Mouse (Mus musculus): ENCODE measurements at regions not wholly inside any gene's neighbourhood (a gene's known extent, or its start where the extent isn't known, plus 50 kb on each side); places are given as distances from the start of the nearest gene placed in this dataset.

DNA sequence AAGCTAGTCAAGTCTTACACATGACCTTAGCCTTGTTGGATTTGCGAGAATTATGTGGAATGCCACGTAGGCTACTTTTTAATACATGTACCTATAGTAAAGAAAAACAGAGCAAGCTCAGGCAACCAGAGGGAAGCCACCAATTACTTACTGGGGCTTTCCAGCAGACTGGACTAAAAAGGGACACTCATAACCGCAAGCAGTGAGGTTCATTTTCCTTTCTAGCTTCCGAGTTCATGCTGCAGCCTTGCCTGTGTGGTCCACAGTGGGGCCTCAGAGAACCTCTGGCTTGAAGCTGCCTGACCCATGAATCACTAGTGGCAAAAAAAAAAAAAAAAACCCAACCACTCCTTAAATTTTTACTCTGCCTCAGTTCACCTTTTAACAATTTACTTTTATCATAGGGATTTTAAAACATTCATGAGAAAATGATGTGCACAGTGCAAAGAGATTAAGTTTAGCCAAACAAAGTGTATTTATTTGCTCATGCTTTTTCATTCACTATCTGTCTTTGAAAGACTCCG is 188.6 kb upstream of the 1700066M21Rik start:
- DNase-seq (ENCODE audit: low spot score): no peak

DNA sequence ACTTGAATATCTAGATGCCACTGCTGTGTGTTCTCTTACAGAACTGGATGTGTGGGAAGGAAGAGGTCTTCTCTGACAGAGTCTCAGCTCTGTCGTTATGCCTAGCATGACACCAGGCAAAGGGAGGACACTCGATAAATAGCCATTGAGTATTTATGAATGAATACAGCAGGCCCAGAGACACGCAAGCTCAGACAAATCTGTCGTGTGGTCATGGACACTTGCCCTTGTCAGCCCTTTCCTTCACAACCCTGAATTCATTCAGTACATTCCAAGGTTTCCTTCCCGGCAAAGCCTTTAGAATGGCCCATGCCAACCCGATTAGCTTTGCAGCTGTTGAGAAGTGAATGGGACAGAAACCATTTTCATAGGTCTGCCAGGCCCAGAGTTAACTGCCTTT is 176.1 kb upstream of the 1700066M21Rik start:
- DNase-seq (ENCODE audit: low spot score): no peak

DNA sequence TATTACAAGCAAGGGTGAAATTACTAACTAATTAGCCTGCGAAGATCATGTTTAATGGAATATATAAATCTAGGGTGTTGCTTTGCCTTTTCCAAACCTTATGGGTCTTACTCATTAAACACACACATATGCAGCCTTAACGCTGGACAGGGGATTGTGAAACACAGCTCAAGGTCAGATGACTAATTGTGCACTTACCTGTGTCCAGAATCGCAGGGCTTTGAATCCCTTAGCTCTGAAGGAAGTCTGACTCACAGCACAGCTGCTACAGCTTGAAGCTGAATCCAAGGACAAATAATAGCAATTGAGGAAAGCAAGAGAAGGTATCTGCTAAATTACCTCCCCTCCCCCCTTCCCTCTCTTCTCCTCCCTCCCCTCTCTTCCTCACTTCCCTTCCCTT is 173.1 kb upstream of the 1700066M21Rik start:
- DNase-seq (ENCODE audit: low spot score): no peak

DNA sequence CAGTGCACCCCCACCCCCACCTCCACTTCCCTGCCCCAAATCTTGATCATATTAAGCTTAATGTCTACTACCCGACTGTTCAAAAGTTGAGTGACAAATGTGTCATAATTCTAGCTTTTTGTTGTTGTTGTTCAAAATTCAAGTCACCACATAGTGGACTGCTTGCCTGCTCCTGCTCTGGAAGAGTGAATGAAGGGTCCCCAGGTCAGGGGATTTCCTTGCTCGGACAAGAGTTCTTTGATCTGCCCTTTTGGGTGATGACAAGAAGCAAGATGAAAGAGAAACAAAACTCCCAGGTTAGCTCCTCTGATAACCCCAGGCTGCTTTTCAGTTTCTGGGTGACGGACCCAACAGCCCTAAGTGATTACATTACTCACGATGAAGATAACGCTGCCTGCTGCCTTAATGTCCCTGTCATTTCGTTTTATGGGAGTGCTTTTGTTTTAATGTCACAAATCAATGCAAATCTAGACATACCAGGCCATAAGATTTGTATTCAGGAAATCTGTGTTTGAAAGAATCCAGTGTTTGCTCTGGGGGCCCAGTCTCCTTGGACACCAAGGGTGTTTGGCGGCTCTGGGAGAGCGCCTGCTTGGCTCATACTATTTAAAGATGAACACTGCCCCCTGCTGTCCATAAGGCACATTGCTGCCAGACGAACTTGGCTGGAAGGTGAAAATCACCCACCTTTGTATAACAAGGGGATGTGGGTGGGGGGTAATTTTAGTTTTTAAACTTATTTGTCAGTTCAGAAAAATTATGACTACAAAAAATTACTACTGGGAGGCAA is 172.0 kb upstream of the 1700066M21Rik start:
- peak; percentile 44 for DNase-seq (ENCODE audit: low spot score)

DNA sequence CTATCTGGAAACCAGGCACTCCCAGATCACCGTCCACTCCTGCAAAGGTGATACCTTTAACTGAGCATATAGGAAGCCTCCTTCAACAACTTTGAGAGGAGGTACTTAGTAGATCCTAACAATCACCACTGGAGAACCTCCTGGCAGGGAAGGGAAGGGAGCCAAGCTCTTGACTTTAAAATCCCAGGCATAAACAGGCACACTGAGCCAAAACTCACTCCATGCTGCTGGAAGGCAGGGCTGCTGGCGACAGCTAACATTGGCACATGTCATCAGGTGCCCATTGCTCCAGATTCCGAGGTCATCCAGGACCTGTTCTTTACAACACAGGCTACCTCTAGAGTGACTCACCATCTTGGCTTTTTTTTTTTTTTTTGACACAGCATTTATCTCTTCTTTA is 170.9 kb upstream of the 1700066M21Rik start:
- no peak for DNase-seq (ENCODE audit: low spot score)

DNA sequence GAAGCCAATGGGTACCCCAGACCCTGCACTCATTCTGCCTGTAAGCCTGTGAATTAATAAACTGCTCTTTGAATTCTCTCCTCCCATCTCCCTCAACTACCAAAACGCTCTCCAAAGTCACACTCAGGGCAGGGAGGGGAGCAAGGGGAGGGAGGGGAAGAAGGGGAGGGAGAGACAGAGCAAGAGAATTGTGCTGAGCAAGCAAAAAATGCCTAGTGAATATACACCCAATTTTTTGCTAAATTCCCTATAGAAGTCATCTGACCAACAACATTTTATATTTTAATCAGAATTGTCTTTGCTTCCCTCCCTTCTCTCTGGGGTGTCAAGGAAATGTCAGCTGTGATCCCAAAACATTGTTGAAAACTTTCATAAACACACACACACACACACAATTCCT is 170.5 kb upstream of the 1700066M21Rik start:
- no peak for DNase-seq (ENCODE audit: low spot score)

DNA sequence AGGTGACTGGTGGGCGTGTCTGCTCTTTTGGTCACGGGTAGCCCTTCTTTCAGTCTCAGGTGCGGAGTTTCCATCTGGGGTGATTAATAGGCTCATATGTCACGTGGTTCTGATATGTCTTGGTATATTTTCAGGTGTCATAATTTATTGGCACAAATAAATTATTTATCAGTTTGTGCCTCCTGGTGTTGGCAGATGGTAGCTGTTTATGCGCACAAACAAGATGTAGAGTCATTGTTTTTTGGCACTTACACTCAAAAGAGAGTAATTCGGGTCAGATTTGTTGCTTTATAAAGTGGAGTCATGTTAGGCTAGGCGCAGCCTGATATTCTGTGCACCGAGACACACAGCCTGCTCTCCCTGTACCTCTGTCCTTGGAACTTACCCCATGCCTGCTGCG is 169.0 kb upstream of the 1700066M21Rik start:
- DNase-seq (ENCODE audit: low spot score): no peak

DNA sequence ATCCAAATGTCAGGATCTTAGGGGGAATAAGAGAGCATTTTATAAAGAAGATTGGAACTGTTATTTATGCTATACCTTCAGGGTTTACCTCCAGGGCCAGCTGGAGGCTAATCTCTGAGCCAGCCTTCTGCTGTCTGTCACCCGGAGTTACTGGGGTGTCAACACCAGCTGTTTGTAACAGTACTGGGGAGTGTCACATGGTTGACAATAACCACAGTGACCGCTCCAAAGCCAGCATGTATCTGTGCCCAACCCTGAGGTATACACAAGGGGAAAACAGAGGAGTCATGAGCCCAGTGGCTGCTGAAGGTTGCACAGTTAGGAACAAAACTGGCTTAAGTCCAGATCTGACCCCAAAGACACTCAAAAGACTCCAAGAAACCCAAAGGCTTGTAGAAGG is 168.1 kb upstream of the 1700066M21Rik start:
- no peak for DNase-seq (ENCODE audit: low spot score)

DNA sequence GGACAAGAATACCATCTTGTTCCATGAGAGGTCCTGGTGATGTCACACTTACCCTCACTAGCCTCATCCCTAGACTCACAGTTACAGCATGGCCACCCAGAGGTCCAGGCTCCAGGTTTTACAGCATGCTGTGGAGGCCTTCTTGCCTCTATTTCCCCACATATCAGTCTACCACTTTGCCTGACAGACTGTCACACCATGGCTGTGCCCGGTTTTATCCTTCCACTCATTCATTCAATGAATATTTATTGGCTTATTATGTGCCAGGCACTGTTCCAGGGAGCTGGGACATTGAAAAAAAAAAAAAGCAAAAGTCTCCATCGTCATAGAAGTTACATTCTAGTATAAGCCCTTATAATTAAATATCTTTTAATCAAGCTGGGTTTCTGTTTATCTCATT is 166.4 kb upstream of the 1700066M21Rik start:
- no peak for DNase-seq (ENCODE audit: low spot score)

DNA sequence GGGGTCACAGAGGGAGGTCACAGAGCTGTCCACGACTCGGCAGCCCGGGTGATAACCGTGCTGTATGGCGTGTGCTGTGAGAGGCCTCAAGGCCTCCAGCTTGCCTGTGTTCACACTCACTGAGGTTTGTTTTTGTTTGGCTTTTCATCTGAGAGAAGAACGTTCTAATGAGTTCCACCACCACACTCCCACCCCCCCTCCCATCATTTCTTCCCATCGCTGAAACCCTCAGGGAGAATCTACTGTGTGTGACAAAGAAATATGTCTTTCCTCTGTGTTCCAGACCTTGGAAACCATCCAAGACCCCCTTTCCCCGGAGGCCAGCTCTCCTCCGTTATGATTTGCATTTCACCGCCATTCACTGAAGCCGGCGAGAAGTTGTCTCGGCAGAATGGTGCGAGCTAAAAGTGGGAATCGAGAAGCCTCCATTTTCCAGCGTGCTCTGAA is 164.0 kb upstream of the 1700066M21Rik start:
- no peak for DNase-seq (ENCODE audit: low spot score)

DNA sequence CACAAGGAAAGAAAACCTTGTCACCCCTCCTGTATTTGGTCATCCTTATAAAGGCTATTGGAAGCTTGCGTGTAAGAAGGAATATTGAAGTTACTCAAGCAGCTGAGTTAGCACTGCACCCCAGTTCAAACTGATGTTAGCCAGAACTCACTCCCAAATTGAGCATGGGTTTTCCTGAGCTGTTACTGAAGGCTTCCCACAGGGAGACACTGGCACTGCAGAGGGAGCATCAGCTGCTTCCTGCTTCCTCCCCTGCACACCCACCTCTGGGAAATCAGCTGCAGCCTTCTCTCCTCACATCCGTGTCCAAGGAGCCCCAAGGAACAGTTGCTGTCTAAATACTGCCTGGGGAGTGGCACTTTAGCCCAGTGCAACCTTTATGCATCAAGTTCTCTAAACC is 163.2 kb upstream of the 1700066M21Rik start:
- no peak for DNase-seq (ENCODE audit: low spot score)

DNA sequence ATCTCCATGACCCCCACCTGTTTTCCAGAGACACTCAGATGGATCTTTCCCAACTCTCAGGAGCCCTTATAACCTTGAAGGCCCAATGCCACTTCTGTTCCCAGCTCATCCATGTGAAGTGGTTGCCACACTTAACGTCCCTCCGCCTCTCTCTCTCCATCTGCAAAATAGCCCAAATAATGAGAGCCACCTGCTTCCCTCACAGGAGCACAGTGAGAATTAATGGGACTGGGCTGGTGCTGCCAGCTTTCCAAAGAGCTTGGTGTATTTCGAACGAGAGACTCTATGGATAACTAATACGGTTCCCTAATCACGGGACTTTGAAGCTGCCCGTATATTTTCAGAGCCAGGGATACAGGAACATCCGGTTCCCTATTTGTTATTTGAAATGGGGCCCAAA is 159.8 kb upstream of the 1700066M21Rik start:
- no peak for DNase-seq (ENCODE audit: low spot score)

DNA sequence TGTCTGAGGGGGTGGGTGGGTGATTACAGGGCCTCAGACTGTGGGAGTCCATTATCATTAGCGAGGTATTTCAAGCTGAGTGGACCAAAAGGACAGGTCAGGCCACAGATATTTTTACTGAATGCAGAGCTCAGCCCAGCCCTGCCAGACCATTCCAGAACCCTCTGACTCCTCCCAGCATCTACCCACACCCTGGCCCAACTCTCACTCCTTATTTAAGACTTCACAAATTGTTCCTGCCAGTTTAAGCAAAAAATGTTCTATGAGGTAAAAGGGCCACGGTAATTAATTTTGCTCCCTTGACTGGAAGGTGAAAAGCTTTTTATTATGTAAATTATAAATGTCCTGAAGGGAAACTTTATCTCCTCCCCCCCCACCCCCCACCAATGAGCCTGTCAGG is 159.3 kb upstream of the 1700066M21Rik start:
- no peak for DNase-seq (ENCODE audit: low spot score)

DNA sequence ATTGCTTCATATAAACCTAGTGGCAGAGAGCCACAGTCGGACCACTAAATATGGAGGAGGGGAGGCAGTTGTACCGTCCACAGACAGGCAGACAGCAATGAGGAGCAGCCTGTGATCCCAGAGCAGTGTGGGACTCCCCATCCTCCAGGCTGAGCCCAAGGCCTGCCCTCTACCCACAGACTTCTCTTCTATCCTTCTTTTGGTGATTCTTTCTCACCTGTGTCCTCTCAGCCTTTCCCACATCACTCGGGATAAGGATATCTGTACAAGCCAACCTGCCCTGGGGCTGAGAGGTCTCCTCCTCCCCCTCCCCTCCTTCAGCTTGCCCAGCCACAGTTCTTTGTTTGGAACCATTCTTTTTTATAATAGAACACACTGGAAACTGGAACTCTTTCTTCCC is 158.8 kb upstream of the 1700066M21Rik start:
- no peak for DNase-seq (ENCODE audit: low spot score)

DNA sequence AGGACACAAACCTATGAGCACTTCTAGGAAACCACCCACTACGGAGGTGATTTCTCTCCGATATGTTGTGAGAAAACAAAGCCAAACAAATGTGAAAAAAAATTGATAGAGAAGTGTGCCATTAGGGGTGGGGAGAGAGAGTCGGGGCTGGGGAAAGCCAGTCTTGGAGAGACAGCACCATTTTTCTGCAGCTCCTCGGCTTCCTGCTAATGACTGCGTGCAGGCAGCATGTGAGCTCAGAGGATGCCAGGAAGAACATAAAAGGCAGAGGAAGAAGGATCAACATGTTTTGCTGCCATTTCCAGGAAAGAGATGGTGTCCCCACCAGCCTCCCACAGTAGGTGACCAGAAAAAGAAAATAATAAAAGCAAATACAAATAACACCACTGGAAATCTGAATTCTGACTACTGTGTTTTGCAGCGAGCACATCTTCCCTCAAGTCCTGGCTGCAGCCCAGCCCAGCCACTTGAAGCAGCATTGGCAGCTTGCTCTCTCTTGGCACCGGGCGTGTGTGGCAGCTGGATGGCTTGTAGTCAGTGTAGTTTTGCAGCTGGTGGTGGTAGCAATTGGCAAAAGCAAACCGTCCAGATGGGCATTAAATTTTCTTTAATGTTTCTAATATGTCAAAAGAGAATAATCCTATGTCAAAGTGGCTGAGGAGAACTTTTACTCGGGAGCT is 152.9 kb upstream of the 1700066M21Rik start:
- no peak for DNase-seq (ENCODE audit: low spot score)

DNA sequence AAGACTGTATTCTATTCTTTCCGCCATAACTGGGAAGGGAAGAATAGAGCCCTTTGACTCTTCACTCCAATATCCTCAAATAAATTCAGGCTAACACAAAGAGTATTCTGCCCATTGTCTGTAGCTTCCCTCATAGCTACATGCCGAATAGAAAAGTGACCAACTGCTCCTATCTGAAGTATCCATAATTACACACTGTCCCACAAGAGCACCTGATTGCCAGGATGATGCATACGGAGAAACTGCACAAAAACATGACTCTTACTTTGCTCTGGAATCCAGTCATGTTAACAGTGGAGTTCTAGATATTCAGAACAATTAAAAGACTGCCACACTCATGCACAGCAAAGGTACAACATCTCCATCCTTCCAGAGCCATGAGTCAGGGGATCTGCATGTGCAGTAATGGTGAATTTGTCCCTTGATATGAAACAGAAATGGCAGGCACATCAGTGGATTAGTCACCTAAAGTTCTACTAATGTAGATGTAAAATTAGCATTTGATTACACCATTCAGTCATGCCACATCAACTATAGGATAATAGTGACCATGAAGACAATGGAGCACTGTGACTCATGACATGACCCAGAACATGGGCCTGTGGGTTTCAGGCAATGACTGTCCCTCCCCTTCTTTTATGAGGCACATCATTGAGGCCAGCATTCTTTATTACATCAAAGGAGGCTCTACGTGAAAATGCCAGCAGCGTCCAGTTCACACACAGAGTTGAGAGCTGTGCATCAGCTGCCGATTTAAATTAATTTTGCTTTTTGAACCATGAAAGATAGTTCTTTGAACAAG is 133.6 kb upstream of the 1700066M21Rik start:
- DNase-seq (ENCODE audit: low spot score): no peak

DNA sequence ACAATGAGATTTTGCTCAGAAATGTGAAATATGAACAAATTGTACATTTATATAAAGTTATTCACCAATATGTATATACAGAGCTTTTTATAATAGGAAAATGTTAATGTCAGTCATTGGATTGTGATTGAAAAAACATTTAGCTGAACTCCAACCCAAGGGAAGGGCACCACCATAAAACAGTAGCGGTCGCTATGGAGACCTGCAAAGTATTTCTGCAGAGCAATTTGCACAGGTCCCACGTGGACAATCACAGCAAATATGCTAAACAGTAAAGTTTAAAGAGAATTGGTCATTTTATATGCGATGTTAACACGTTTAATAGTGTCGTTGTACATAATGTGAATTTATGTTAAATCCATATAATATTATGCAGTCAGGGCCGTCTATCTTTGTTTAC is 117.8 kb upstream of the 1700066M21Rik start:
- no peak for DNase-seq (ENCODE audit: low spot score)

DNA sequence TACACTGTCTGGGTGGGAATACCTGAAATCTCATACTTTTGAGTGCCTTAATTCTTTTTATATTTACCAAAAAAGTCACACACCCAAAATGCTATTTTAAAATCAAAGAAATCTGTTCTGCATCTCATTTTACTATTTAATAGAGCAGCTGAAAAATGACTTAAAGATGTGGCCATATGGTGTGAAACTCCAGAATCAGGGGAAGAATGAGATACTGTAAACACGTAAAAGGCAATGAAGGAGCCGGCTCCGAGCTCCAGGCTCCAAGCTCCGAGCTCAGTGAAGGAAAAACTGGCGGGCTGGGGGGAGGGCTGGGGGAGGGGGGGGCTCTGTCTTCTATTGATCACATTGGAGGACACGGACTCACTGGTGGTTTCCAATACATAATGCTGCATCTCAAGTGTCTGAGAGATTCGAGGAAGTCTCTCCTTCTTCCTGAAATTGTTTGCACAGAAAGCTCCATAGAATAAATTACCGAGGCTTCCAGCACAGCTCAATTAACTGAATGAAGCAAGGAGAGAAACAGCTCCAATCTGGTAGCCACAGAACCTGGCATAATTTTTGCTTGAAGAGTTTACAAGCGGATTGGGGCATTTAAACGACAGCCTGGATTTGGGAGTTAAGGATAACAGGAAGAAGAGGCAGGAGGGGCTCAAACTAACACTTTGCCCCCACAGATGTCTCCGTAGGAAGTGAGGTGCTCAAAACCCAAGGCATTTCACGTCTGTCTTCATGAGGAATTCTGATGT is 112.2 kb upstream of the 1700066M21Rik start:
- DNase-seq (ENCODE audit: low spot score): no peak

DNA sequence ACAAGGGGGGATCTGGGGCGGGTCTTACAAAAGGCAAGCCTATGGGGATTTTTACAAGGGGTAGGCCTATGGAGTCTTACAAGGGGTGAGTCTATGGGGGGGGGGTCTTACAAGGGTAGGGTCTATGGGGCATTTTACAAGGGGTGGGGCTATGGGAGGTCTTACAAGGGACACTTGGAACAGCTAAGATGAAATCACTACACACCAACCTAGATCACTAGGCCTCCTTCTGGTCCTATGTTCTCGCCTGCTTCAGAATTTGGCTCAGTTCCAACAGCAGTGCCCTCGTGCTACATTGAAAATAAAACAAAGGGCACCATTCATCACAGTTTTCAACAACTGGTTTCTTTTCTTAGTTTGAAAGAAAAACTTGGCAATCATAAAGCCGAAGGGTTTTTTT is 110.7 kb upstream of the 1700066M21Rik start:
- no peak for DNase-seq (ENCODE audit: low spot score)

DNA sequence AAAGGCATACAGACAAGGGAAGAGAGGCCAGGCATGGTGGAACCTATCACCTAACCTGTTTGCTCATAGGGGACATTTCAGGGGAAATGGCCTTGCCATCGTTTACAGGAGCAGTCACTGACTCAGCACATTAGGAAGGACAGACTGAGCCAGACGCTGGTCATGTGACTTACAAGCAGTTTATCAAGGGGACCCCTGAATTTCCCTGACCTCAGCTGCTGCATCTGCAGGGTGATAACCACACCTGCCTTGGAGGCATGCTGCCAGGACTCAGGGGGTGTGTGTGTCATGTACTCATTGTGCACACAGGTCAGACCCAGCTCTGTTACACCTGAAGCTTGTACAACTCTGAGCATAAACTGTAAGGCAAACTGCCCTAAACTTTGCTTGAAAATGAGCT is 109.6 kb upstream of the 1700066M21Rik start:
- DNase-seq (ENCODE audit: low spot score): no peak

DNA sequence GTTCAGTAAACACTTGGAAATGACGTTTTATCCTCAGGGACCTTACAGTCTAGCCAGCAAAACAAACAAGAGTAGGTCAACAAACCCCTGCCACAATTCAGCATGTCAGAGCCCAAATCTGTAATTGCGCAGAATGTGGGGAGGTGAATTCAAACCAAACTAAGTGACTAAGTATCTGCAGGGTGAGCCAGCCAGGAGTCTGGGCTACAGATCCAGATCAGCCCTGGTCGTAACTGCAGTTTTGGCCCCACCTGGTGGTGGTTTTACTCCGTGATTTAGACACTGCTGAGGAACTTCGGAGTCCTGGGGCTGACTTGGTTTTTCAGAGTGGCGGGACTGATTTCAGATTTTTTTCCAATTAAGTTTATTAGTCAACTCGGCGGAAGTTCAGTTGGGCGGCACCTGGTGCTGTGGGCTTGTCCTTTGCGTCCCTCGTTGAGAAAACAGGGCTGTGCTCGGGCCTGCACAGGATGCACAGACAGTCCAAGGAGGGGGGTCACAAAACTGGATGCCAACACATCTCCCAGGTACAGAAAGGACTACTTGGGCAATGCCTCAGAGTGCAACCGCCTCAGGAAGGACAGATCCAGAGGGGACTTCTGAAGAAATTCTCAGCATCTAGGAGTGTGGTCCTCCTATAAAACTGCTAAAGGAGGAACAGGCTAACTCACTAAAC is 107.6 kb upstream of the 1700066M21Rik start:
- no peak for DNase-seq (ENCODE audit: low spot score)

Data from yolk sac, embryonic 10.5 days (tissue).